Mouse (Mus musculus): ENCODE measurements at regions not wholly inside any gene's neighbourhood (a gene's known extent, or its start where the extent isn't known, plus 50 kb on each side); places are given as distances from the start of the nearest gene placed in this dataset.

GRCm38 (mm10) chr15:41375906-41376305 lies 1241.7 kb downstream of the 9330182O14Rik start:
- TF ChIP-seq EP300 (IDR thresholded peaks at IDR 0.05; ENCODE audit: insufficient read depth, low read depth, low read length) (no peak), POLR2A (IDR thresholded peaks at IDR 0.05; ENCODE audit: insufficient read depth, low read length) (no peak), CTCF (IDR thresholded peaks at IDR 0.05; ENCODE audit: low read depth, low read length) (no peak)

Measured in ES-Bruce4 (cell line).